Mouse (Mus musculus) lung, postnatal 36 days (tissue): ENCODE results near the gene Kif19a.

ENCODE experiments used
- DNase-seq: peaks from one replicate; pipeline ENCODE4 v3.0.0; 2022; ENCODE audit warnings: mixed read lengths

Kif19a gene

GRCm38 (mm10) chr11:114810344-114810743, 45.2 kb downstream of the Kif19a start:
- DNase-seq = no peak

- peak; percentile 93 for DNase-seq
Measured at GRCm38 (mm10) chr11:114812731-114813240, 47.6 kb downstream of the Kif19a start.

GRCm38 (mm10) chr11:114814873-114815592, 49.8 kb downstream of the Kif19a start:
- no peak for DNase-seq

- no peak for DNase-seq
Measured at GRCm38 (mm10) chr11:114816934-114817333, 51.7 kb downstream of the Kif19a start.

- peak; percentile 46 for DNase-seq
Measured at GRCm38 (mm10) chr11:114818185-114818584, 53.0 kb downstream of the Kif19a start.

GRCm38 (mm10) chr11:114819110-114819509, 53.9 kb downstream of the Kif19a start:
- DNase-seq = no peak

- no peak for DNase-seq
Measured at GRCm38 (mm10) chr11:114820444-114820843, 55.3 kb downstream of the Kif19a start.

- no peak for DNase-seq
Measured at GRCm38 (mm10) chr11:114821325-114821724, 56.1 kb downstream of the Kif19a start.

- DNase-seq = peak; percentile 82
Measured at GRCm38 (mm10) chr11:114822727-114823126, 57.5 kb downstream of the Kif19a start.

- DNase-seq = no peak
Measured at GRCm38 (mm10) chr11:114823199-114823725, 58.1 kb downstream of the Kif19a start.

- no peak for DNase-seq
Measured at GRCm38 (mm10) chr11:114826686-114827085, 61.5 kb downstream of the Kif19a start.

- peak; percentile 85 for DNase-seq
Measured at GRCm38 (mm10) chr11:114829499-114830432, 64.6 kb downstream of the Kif19a start.

GRCm38 (mm10) chr11:114830433-114830773, 65.2 kb downstream of the Kif19a start:
- no peak for DNase-seq

GRCm38 (mm10) chr11:114833166-114833565, 68.0 kb downstream of the Kif19a start:
- peak; percentile 35 for DNase-seq
